Mouse (Mus musculus) urinary bladder, postnatal 4 days (tissue): Measurements from ENCODE around the gene Olfr199.
"Not testable (repeated sequence)": the region's sequence is repeated elsewhere in the genome, so short reads cannot be mapped to it uniquely, and the experiment has no call there.

Experiments
- DNase-seq, 2 experiments: peaks; one replicate each; pipeline ENCODE4 v3.0.0; 2021 to 2022; ENCODE audit warnings: low spot score in 2 of 2

Gene Olfr199

DNA sequence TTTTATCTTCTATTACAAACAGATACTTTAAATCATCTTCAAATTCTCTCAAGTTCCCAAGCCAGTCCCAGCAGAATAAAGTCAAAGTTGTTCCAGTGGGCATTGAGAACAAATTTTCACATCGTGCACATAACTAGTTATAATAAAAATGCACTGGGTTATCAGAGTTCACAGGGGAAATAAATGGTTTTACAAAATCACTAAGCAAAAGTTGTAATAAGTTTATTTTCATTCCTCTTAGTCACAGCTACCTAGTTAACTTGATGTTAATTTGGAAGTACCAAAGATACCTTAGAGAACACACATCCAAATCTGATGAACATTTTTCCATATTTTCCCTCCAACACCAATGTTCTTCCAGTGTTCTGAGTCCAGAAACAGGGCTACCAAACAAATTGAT, at the start of gene Olfr199:
Gene Olfr199, minus strand, starts transcription at position 101 of the 400 bp plus-strand sequence.
- DNase-seq: not testable (repeated sequence)

DNA sequence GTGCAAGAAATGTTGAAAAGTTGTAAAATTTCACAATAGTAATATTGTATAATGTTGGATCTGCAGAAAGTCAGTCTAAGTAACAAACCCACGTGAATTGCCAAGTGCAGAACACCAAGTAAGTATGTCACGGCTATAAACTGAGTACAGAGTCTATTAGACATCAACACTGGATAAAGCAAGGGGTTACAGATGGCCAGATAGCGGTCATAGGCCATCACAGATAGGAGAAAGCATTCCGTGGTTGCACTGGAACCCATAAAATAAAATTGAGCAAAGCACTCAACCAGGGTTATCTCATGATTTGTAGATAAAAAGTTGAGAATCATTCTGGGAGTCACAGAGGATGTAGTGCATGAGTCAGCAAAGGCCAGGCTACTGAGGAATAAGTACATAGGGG, 49.5 kb upstream of the Olfr199 start:
- not testable (repeated sequence) for DNase-seq

DNA sequence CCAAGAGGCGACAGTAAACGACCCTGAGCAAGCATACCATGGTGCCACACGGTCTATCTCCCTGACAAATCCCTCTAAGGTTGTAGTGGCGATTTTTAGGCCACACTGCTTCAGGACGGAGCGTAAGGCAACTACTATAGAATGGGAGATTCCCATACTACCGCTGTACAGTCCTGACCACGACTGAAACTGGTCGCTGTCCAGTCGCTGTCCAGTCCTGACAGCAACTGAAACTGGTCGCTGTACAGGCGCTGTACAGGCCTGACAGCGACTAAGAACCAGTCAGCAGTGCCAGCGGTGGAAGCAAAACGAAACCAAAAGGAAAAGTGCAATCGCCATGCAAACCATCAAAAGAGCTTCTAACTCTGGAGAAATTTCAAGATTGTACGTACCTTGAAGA, 30.1 kb upstream of the Olfr199 start:
- DNase-seq: no peak

DNA sequence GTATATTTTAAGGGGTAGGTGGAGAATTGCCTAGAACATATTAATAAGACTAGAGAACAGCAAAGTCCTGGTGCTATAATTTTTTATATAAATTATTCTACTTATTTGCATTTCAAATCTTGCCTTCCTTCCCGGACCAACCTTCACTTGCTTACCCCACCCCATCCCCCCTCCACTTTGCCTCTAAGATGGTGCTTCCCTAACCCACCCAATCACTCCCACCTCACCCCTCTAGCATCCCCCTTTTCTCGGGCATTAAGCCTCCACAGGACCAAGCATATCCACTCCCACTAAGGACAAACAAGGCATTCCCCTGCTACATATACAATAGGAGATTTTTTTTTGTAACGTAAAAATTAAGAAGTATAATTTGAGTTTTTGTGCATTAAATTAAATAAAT, 1.7 kb downstream of the Olfr199 start:
- DNase-seq: not testable (repeated sequence)

DNA sequence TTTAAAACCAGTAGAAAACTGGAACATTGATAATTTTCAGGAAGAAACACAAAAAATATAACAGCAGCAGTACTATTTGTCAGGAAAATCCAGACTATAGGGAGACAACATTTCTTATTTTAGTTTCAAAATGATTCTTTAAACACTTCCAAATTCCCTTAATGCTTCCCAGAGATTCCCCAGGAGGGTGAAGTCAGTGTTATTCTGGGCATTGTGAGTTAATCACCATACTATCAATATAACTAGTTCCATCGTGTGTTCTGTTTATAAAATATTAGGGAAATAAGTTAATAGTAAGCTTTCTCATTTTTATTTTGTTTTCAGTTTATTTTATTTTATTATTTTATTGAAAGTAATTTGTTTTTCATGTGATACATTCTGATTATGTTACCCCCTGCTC, 16.1 kb downstream of the Olfr199 start, which contains the start of gene Olfr198:
Gene Olfr198, minus strand, starts transcription at position 101 of the 400 bp plus-strand sequence.
- DNase-seq: not testable (repeated sequence)

DNA sequence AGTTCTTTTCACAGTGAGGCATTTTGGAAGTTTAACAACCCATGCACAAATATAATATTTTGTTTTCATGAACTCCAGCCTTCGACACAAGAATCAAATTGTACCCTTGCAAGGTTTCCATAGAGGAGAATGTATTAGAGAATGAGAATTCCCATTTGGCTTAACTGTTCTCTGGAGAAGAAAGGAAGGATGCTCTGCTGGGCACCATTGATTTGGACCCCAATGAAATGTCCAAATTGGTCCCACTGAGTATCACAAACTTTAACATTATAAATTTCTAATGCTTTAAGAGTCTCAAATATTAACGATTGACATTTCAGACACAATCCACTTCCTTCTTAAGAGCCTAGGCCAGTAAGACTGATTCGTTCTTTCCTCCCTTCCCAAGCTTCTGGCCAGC, 49.2 kb downstream of the Olfr199 start, which contains the start of gene Olfr196:
Gene Olfr196, minus strand, starts transcription at position 101 of the 400 bp plus-strand sequence.
- no peak for DNase-seq
